Mouse (Mus musculus) erythroblast, embryonic 14.5 days (primary cell): Measurements from ENCODE around the gene Crybb2.

Source experiments
- GATA1 ChIP-seq: IDR thresholded peaks from 2 replicates; pipeline ENCODE4 v1.6.1; 2012; ENCODE audit warnings: low read length, inconsistent platforms, mixed read lengths
- TAL1 ChIP-seq: IDR thresholded peaks from 3 replicates; pipeline ENCODE4 v1.6.1; 2012; ENCODE audit warnings: low read length, inconsistent platforms, mixed read lengths

DNA sequence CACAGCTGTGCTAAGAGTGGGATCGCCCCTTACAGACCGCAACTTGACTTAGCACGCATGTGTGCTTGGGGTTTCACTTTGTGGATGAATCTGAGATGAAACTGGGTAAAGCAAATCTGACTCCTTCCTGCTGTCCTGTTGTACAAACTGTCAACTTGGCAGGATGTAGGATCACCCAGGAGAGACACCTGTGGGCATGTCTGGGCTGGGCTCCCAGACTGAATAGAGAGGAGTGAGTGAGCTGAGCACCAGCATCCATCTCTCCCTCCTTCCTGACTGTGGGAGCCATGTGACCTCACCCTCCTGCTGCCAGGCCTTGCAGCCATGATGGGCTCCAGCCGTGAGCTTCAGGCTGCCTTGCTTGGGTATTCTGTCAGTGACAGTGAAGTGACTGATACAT is 35.6 kb upstream of the Crybb2 start:
- no peak for TF ChIP-seq GATA1
- TF ChIP-seq TAL1, result no peak
